Mouse (Mus musculus): ENCODE data around the gene Dcaf10. TPM values are rescaled to one million over a fixed set of nuclear protein-coding genes. Genes with fewer than 3 reads are reported as not detected.

The Dcaf10 gene
- polyA plus RNA-seq, 1 experiment = 4.0 TPM

- peaks cover 53% of the 10 kb centered on the region for H3K36me3 ChIP-seq (ENCODE audit: control insufficient read depth)
- TF ChIP-seq GATA1 (IDR thresholded peaks at IDR 0.05; ENCODE audit: low read length) = no peak
- no peak for TF ChIP-seq TAL1 (IDR thresholded peaks at IDR 0.05; ENCODE audit: low read length)
- H3K27me3 ChIP-seq (ENCODE audit: control insufficient read depth) = peaks cover 3% of the 10 kb centered on the region; the same call in 1 of the 2 replicates
- no peaks in the 10 kb centered on the region for H3K9me3 ChIP-seq (ENCODE audit: control insufficient read depth, low read length)
- no peak overlapping the region for H3K4me3 ChIP-seq (replicated peaks)
- peaks cover 23% of the 10 kb centered on the region for H3K4me1 ChIP-seq (ENCODE audit: control insufficient read depth)
Measured at GRCm38 (mm10) chr4:45422640-45423039, 80.7 kb downstream of the Dcaf10 start.

DNA sequence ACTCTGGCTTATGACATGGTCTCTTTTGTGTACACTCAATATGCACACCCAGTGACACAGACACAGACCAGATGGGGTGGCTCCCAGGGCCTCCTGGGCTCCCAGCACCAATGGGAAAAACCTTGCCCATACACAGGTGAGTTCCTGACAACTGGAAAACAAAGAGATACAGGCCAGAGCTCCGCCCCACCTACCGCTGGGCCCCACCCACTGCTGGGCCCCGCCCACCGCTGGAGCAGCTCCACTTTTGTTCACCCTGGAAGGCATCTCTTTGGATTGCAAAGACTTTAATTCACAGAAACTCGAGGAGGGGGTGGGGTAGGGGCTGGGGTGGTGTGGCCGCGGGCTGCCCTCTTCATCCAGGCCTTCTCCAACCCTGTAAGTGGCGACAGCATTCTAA lies 81.5 kb downstream of the Dcaf10 start:
- no peak for TF ChIP-seq TAL1 (IDR thresholded peaks at IDR 0.05; ENCODE audit: low read length)
- no peak for TF ChIP-seq GATA1 (IDR thresholded peaks at IDR 0.05; ENCODE audit: low read length)
- H3K4me1 ChIP-seq (ENCODE audit: control insufficient read depth) = peaks cover 21% of the 10 kb centered on the region
- no peak overlapping the region for H3K4me3 ChIP-seq (replicated peaks)
- H3K27me3 ChIP-seq (ENCODE audit: control insufficient read depth) = no peaks in the 10 kb centered on the region; the same call in 1 of the 2 replicates
- no peaks in the 10 kb centered on the region for H3K9me3 ChIP-seq (ENCODE audit: control insufficient read depth, low read length)
- H3K36me3 ChIP-seq (ENCODE audit: control insufficient read depth) = peaks cover 53% of the 10 kb centered on the region

DNA sequence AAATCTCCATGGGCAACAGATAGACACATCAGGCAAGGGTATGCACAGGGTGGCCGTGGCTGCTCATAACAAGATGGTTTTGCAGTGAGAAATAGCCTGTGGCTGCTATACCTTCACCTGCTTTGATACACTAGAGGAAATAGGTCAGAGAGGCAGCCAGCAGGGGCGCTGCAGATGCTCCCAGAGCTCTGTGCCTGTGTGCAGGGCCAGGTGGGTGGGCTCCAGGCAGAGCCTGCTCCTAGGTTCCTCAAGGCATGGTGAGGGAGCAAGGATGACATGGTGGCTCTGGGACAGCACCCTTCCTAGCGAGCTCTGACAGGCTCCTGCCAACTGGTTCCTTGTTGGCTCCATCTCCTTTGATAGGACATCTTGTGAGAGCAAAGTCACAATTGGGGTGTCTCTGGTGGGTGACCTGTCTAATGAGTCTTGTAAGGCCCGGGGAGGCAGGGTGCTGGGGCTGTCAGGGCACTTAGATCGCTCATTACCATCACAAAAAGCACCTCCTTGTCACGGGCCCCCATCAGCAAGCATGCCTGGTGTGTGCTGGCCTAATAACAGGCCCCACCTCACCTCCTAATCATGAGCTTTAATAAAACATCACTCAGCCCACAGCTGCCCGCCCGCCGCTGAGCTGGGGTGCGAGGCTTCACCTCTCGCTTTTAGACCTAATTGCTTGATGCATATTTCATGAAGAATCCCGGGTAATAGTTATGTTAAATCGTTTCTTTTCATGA lies 85.0 kb downstream of the Dcaf10 start:
- Histone ChIP-seq H3K27me3 (ENCODE audit: control insufficient read depth) (no peaks in the 10 kb centered on the region; the same call in 1 of the 2 replicates), H3K4me1 (ENCODE audit: control insufficient read depth) (peaks cover 11% of the 10 kb centered on the region), H3K9me3 (ENCODE audit: control insufficient read depth, low read length) (no peaks in the 10 kb centered on the region), H3K36me3 (ENCODE audit: control insufficient read depth) (peaks cover 77% of the 10 kb centered on the region), H3K4me3 (replicated peaks) (no peak overlapping the region)
- TF ChIP-seq GATA1 (IDR thresholded peaks at IDR 0.05; ENCODE audit: low read length) (no peak), TAL1 (IDR thresholded peaks at IDR 0.05; ENCODE audit: low read length) (no peak)

Other genes with a start within 250 kb of the Dcaf10 start
- gene Tomm5, start 234.0 kb upstream of the Dcaf10 start, polyA plus RNA-seq (2012) = 1.9 and 3.5 TPM in 2 replicates
- gene Frmpd1, start 157.2 kb upstream of the Dcaf10 start, polyA plus RNA-seq (2012) = 0.01 TPM in 1 of 2 replicates, not detected in the other
- 0.08 and 0.09 TPM in 2 replicates for gene Trmt10b, start 45.0 kb upstream of the Dcaf10 start, polyA plus RNA-seq (2012)
- 3.3 and 5.2 TPM in 2 replicates for gene Exosc3, start 631 bp downstream of the Dcaf10 start, polyA plus RNA-seq (2012)
- gene Slc25a51, start 66.7 kb downstream of the Dcaf10 start, polyA plus RNA-seq (2012) = 16.8 and 17.7 TPM in 2 replicates
- 12.8 and 15.2 TPM in 2 replicates for gene Shb, start 190.4 kb downstream of the Dcaf10 start, polyA plus RNA-seq (2012)

Data from erythroblast, embryonic 14.5 days (primary cell).